Mouse (Mus musculus) cortical plate, adult 2 months (tissue): ENCODE measurements around the gene Hdc.

ENCODE experiments used
- CTCF ChIP-seq: fragments of 200-500 bp; IDR thresholded peaks from 2 replicates; pipeline ENCODE4 v1.5.1; 2011; ENCODE audit warnings: mild to moderate bottlenecking, control low read depth, low read length; ENCODE audit not compliant: insufficient read depth; ENCODE audit errors: extremely low read depth
- POLR2A ChIP-seq: fragments of 200-500 bp; IDR thresholded peaks from 2 replicates; pipeline ENCODE4 v1.6.1; 2011; ENCODE audit warnings: mild to moderate bottlenecking, low read length, control low read depth; ENCODE audit not compliant: insufficient read depth; ENCODE audit errors: extremely low read depth

DNA sequence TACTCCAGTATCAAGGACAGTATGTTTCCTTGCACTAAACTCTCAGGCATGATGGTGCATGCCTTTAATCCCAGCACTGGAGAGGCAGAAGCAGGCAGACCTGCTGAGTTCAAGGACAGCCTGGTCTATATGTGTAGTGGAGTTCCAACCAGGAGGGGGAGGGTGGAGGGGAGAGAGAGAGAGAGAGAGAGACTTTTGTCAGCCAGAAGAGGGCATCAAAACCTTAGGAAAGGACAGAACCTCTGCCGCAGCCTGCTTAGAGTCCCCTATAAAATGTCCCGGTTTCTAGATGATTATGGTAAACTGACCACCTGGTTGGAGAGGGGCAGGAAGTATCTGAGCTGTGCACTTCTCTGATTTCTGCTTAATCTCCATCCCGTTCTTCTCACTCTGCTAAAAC lies 20.1 kb downstream of the Hdc start:
- TF ChIP-seq CTCF = peak; percentile 47
- no peak for TF ChIP-seq POLR2A
